Mouse (Mus musculus) liver, adult 10 weeks (tissue): ENCODE results near the gene Chn1. TPM values are rescaled to one million over a fixed set of nuclear protein-coding genes. Genes with fewer than 3 reads are reported as not detected.

Experiments
- polyA plus RNA-seq: library from polyadenylated mRNA; stranded (reverse); fragments of 350-450 nt; fragmentation: Illumina TruSeq; extraction: RNeasy Lipid Tissue Mini Kit (QIAGEN cat#74804); gene quantifications from one replicate; pipeline ENCODE4 v1.2.3, GENCODE M21; 2014; ENCODE audit warnings: low read depth, low replicate concordance

Gene Chn1
- polyA plus RNA-seq: 0.66 TPM

DNA sequence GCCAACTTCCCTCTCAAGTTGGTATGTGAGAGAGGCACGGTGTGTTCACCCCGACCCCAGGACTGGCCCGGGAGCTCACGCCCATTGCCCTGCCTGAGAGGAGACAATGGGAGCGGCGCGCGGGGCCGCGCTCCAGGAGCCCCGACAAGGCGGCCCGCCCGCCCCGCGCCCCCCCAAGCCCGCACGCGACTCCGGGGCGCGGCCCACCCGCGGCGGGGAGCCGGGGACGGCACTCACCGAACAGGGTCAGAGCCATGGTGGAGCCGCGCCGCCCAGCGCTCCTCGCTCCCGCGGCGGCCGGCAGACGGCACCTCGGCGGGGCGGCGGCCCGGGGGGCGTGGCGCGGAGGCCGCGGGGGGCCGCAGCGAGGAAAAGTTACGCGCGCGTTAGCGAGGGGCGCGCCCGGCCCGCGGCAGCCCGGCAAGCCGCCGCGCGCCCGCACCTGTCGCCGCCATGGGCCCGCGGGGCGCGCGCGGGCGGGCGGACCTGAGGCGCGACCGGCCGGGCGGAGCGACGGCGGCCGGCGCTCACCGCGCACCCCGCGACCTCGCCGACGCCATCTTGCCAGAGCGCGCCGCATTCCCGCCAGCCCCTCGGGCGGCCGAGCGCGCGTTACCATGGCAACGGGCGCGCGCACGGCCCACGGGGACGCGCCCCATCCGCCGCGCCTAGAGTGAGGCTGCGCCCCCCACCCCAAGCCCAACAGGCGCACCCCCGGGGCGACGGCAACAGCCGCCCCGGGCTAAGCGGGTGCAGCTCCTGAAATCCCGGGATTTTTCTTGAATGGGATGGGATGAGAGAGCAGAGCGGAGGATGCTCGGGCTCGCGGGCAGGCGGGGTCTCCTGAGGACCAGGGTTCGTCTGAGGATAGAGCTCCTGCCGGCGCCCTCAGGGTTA is at the start of gene Chn1:
TSS of gene Chn1 (minus strand) at position 561 of the 897 bp plus-strand sequence.

DNA sequence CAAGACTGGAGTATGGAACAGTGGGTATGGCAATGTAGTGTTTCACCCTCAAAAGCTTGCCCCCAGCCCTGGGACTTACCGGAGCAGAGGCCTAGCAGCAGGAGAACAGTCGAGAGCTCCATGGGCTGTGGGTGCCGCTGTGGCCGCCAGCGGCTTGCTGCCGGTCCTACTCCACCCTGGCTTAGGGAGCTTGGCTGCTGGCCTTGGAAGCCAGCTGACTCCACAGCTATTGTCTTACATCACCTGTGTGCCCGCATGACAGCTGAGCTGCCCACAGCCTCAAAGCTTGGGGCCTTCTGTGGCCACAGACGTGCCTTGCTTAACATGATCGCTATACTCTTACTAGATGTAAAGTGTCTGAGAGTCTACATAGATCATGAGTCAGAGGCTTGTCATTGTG is 195.0 kb downstream of the Chn1 start, which contains the start of gene Chrna1:
TSS of gene Chrna1 (minus strand) at position 173 of the 400 bp plus-strand sequence.

Other genes with a start within 250 kb of the Chn1 start
- 4.2 TPM for gene Wipf1, start 245.6 kb downstream of the Chn1 start, polyA plus RNA-seq
- not detected for gene Chrna1, start 195.0 kb downstream of the Chn1 start, polyA plus RNA-seq
- gene Atf2, start 117.3 kb upstream of the Chn1 start, polyA plus RNA-seq: 45.0 TPM
- gene Atp5g3, start 136.0 kb upstream of the Chn1 start, polyA plus RNA-seq: 877 TPM